Mouse (Mus musculus): ENCODE measurements around the gene Med27.

- TF ChIP-seq CTCF (IDR thresholded peaks at IDR 0.05; ENCODE audit: extremely low read depth, insufficient read length, insufficient replicate concordance, low read depth, low read length) (no peak), POLR2A (IDR thresholded peaks at IDR 0.05; ENCODE audit: low read depth, low read length) (no peak)
Observed at GRCm38 (mm10) chr2:29459648-29460047, 113.0 kb downstream of the Med27 start.
